Mouse (Mus musculus) granulocyte monocyte progenitor cell, adult 5-6 weeks (primary cell): Measurements from ENCODE around the gene Gm21731. TPM values are rescaled to one million over a fixed set of nuclear protein-coding genes. Genes with fewer than 3 reads are reported as not detected.
A peak's percentile ranks its signal among the peaks of the same experiment; 100 is the strongest.
"Not testable (repeated sequence)": the region's sequence is repeated elsewhere in the genome, so short reads cannot be mapped to it uniquely, and the experiment has no call there.

Experiments used
- ATAC-seq: replicated peaks from 2 replicates; pipeline ENCODE4 v1.8.0; 2016; ENCODE audit warnings: mild to moderate bottlenecking, moderate TSS enrichment, inconsistent platforms; ENCODE audit not compliant: poor library complexity, severe bottlenecking
- total RNA-seq, 2 experiments: library from RNA; stranded (forward) in 1 of 2; stranded (reverse) in 1 of 2; fragments of 200-712, 200-1000 nt in 1 of 2; fragments of >200 nt in 1 of 2; fragmentation: Nextera tagmentation in 1 of 2; gene quantifications; 2 replicates each; pipeline ENCODE4 v1.2.3; 2014 to 2017

Gm21731 gene
- total RNA-seq (2014; fragmentation: Nextera tagmentation) (not detected in 2 replicates), total RNA-seq (2017) (not detected in 2 replicates)

DNA sequence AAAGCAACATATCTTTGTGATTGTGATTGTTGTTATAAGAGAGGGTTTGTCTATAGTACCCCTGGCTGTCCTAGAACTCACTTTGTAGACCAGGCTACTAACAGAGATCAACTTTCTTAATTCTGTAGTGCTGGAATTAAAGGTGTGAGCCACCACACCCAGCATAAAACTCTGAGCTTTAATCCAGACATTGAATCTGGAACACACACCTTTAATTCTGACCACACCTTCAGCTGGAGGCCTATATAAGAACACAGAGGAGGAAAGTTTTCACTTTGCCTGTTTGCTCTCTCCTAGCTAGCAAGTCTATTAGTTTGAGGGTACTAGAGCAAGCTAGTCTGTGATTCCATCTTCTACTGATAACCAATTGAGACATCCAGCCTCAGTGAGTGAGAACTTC lies at the start of gene Gm21731:
TSS of gene Gm21731 (plus strand) at position 301 of the 400 bp plus-strand sequence.
- ATAC-seq: not testable (repeated sequence)

DNA sequence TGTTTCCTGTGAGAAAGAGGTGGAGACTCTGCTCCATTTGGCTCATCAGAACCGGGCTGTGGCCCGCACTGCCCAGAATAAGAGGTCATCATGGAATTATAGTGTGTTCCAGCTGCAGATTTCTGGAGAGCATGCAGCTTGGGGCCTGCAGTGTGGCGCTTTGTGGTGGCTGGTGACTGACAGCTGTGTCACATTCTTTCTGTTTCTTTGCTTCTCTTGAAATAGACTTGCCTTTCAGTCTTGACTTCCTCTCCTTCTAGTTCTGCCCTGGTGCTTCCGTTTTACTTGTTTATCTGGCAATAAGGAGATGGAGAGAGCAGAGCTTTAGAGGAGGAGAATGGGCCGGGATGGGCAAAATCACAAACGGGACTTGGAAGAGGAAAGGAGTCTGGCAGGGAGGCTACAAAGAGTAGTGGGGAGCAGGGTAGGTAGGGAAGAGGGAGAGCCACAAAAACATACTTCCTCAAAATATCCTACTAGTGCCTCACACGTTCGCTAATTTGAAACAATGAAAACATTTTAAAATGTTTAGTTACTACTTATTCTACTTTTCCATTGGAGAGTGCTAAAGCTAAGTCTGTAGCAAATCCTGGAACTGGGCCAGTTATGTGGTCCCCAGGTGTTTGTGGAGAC lies 42.6 kb upstream of the Gm21731 start:
- ATAC-seq: peak; percentile 64

DNA sequence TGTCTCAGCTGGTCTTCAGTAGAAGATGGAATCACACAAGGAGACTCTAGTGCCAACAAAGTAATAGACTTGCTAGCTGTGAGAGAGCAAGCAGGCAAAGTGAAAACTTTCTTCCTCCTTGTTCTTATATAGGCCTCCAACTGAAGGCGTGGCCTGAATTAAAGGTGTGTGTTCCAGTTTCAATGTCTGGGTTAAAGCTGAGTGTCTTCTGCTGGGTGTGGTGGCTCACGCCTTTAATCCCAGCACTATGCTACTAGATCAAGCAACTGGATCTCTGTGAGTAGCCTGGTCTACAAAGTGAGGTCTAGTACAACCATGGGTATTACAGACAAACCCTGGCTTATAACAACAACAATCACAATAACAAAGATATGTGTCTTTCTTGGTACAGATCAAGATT lies 23.1 kb upstream of the Gm21731 start, which contains the start of gene Gm21762:
TSS of gene Gm21762 (minus strand) at position 101 of the 400 bp plus-strand sequence.
- ATAC-seq: not testable (repeated sequence)

DNA sequence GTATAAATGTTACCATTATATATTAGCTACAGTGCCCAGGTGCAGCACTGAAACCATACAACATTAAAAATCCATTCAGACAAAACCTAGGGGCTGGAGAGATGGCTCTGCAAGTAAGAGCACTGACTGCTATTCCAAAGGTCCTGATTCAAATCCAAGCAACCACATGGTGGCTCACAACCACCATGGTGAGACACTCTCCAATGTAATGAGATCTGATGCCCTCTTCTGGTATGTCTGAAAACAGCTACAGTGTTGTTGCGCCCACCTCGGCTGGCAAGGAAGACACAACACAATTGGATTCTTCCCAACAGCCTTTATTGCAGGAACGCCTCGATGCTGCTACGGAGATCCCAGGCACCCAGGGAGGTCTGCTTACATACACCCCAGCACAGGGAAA lies 18.0 kb upstream of the Gm21731 start:
- ATAC-seq: peak; percentile 74

DNA sequence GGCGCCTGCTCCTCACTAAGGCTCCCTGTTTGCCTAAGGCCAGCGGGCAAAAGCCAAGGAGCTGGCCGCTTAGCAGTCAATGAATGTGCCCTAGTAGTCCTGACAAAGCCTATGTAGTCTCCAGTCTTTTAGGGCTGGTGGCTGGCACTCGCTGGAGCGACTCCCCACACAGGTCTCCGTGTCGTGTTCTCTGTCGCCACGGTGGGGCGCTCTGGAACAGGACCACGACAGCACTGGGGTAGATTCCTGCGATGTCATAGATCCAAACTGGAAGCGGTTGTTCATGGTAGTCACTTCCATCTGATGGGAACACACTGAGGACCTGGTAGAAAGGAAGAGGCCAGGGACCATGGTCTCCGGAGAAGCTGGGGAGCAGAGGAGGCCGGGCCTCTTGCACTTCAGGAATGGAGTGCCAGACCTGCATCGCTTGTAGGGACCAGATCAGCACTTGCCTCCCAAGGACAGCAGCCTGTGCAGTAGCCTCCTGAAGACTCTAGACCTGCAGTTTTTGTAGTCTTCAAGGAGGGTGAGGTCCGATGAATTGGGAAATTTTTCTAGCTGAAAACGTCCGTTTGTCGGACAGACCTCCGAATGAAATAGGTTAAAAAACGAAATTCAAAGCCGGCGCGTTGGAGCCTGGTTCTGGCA lies 15.8 kb upstream of the Gm21731 start:
- peak; percentile 76 for ATAC-seq

DNA sequence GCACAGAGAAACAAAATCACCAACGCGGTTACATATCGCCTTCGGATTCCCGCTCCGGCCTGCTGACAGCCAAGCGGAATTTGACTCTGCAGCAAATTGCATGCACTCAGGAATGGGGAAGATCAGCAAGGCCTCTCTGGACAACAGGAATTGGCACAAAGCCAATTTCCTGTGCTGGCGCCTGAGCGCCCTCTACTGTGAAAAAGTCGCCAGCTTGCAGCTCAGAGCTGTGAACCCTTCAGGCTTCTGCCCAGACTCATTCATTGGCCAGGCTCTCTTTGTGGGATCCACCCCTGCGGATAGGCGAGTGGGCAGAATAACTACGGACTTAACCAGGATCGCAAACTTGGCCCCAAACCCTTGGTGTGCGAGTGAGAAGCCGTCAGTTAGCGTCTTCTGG lies 7.1 kb upstream of the Gm21731 start:
- peak; percentile 89 for ATAC-seq

DNA sequence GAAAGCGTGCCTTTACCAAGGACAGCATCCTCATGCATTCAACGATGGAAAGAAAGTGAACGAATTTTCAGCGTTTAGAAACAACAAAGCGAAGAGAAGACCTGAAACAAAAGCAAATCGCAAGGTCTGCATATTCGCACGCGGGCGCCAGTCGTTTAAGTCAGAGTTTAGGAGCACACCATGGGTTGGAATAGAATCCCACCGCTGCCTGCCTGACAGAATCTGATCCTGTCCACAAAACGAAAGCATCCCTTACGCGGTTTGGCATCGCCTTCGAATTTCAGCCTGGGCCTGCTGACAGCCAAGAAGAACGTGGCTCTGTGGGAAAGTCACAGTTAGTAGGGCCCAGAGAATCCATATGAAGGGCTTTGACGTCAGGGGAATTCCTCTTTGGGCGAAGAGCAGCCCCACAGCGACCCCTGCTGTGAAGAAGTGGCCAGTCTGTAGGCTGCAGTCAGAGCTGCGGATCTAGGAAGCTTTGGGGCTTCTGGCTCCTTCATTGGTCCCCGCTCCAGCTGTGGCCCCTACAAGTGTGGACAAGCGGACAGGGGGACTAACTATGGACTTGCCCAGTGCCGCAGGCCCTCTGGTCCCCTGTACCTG lies 6.4 kb upstream of the Gm21731 start:
- peak; percentile 92 for ATAC-seq

DNA sequence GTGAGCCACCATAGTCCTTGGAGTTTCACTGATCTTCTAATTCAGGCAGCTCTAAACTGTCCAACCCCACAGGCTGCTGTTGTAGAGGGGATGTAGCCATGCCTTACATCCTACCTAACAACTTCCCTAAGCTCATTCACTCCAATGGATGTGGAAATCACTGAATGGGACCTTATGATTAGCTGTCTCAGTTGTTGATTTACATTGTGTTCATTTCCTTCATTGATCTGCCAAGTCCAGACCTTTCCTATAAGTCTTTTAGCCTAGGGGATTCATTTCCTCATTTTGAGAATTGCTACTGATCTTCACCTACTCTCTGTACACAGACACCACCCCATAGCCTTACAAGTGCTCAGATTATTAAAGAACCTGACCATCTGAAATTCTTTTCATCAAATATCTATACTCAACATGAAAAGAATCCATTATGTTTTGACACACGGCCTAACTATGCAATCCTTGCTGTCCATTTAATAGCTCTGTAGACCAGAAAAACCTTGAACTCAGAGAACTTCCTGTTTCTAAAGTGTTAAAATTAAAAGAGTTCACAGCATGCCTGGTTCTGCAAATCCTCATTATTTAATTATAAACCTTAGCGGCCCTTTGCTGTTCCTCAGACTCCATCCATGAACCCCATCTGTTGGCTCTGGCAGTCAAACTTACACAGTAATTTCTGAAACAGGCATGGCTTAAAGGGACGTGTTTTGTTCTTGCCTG lies 12.5 kb downstream of the Gm21731 start:
- ATAC-seq: peak; percentile 99

DNA sequence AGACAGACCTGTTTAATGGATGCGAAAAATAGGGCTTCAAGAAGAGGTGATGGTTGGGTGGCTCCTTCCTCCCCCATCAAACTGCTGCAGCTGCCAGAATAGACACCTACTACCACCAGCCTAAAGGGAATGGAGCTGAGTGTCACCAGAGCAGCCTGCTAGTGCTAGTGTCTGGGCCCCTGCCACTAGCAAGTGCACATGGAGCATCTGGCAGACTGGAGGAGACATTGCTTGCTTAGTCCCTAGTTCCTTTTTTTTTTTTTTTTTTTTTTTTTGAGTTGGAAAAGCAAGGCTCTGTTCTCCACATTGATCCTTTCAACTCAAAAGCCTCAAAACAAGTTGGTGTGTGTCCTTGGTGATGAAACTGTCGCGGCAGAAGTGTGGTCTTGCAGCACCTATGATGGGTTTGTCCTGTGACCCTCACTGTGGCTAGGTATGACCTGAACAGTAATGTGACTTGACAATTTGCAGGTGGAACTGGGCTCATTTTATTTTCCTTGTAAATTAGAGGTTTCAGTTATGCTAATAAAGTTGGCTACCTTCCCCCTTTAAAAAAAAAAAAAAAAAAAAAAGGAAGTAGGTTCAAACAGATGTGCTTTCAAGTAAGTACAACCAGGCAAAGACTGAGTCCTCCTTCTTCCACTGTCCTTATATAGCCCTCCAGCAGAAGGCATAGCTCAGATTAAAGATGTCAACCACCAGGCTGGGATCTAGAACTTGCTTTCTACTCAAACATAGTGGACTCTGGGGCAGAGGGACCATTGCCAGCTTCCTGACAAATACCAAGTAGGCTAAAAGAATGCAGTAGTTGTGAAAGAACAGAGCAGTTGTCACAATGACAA lies 20.1 kb downstream of the Gm21731 start:
- ATAC-seq: peak; percentile 73

DNA sequence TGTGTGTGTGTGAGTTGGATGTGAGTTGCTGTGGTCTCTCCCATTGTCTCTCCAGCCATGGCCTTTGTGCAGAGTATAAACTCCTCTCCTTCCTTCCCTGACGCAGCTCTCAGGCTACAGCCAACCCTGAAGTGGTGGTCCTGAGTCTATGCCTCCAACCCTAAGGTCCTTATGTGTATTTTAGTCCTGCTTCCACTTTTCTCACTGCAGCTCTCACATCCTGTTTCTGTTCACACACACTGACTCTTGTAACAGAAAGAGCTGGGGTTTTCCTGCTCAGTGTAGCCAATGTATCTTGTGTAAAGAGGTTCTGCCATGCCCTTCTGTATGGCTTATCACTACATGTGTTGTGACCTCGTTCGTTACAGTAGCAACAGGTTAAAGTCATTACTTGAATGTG lies 20.8 kb downstream of the Gm21731 start:
- peak; percentile 55 for ATAC-seq

DNA sequence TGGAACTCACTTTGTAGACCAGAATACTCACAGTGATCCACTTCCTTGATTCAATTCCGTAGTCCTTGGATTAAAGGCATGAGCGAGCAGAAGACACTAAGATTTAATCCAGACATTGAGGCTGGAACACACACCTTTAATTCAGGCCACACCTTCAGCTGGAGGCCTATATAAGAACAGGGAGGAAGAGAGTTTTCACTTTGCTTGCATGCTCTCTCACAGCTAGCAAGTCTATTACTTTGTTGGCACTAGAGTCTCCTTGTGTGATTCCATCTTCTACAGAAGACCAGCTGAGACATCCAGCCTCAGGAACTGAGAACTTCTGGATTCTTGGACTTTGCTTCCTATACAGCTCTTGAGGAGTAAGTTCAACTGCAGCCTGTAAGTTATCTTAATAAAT lies 24.0 kb downstream of the Gm21731 start, which contains the start of gene AF067061:
TSS of gene AF067061 (plus strand) at position 245 of the 400 bp plus-strand sequence.
- ATAC-seq: not testable (repeated sequence)

DNA sequence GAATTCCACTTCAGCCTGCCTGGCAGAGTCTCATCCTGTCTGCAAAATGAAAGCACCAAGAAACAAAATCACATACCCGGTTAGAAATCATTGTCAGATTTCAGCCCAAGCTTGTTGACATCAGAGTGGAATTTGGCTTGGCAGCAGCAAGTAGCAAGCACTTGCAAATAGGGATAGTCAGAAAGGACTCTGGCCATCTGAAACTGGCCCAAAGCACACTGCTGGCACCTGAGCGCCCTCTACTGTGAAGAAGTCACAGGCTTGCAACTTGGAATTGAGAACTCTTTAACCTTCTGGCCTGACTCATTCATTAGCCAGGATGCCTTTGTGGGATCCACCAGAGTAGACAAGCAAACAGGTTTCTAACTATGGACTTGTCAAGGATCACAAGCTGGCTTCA lies 38.9 kb downstream of the Gm21731 start:
- peak; percentile 86 for ATAC-seq

DNA sequence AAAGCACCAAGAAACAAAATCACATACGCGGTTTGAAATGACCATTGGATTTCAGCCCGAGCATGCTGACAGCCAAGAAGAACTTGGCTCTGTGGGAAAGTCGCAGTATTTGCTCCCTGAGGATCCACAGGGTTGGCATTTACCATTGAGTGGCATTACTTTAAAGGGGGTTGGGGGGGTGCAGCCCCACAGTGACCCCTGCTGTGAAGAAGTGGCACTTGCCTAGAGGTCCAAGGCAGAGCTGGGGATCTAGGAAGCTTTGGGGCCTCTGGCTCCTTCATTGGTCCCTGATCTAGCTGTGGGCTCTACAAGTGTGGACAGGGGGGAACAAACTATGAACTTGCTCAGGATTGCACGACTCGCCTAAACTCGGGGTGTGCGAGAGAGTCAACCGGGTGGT lies 39.9 kb downstream of the Gm21731 start:
- ATAC-seq: peak; percentile 66

Other genes with a start within 250 kb of the Gm21731 start
- not detected in 2 replicates for gene Gm36079, start 212.1 kb upstream of the Gm21731 start, total RNA-seq (2014; fragmentation: Nextera tagmentation)
- not detected in 2 replicates for gene Gm36079, start 212.1 kb upstream of the Gm21731 start, total RNA-seq (2017)
- 63.0 and 68.6 TPM in 2 replicates for gene Gm21188, start 186.9 kb upstream of the Gm21731 start, total RNA-seq (2014; fragmentation: Nextera tagmentation)
- gene Gm21188, start 186.9 kb upstream of the Gm21731 start, total RNA-seq (2017): 31.0 and 37.9 TPM in 2 replicates
- gene Gm20767, start 98.9 kb upstream of the Gm21731 start, total RNA-seq (2014; fragmentation: Nextera tagmentation): not detected in 2 replicates
- gene Gm20767, start 98.9 kb upstream of the Gm21731 start, total RNA-seq (2017): not detected in 2 replicates
- not detected in 2 replicates for gene Gm21818, start 66.7 kb upstream of the Gm21731 start, total RNA-seq (2014; fragmentation: Nextera tagmentation)
- gene Gm21818, start 66.7 kb upstream of the Gm21731 start, total RNA-seq (2017): not detected in 2 replicates
- gene Gm21762, start 23.2 kb upstream of the Gm21731 start, total RNA-seq (2014; fragmentation: Nextera tagmentation): not detected in 2 replicates
- gene Gm21762, start 23.2 kb upstream of the Gm21731 start, total RNA-seq (2017): not detected in 2 replicates
- gene AF067061, start 24.0 kb downstream of the Gm21731 start, total RNA-seq (2014; fragmentation: Nextera tagmentation): not detected in 2 replicates
- gene AF067061, start 24.0 kb downstream of the Gm21731 start, total RNA-seq (2017): not detected in 2 replicates
- gene BC147527, start 61.3 kb downstream of the Gm21731 start, total RNA-seq (2014; fragmentation: Nextera tagmentation): 4.1 and 10.2 TPM in 2 replicates
- gene BC147527, start 61.3 kb downstream of the Gm21731 start, total RNA-seq (2017): 13.6 and 38.4 TPM in 2 replicates
- not detected in 2 replicates for gene Tcstv3, start 77.8 kb downstream of the Gm21731 start, total RNA-seq (2014; fragmentation: Nextera tagmentation)
- not detected in 2 replicates for gene Tcstv3, start 77.8 kb downstream of the Gm21731 start, total RNA-seq (2017)